Mouse (Mus musculus) olfactory bulb, adult 2 months (tissue): ENCODE measurements around the gene Cd200r1.

ENCODE experiments used
- CTCF ChIP-seq: fragments of 200-500 bp; IDR thresholded peaks from 2 replicates; pipeline ENCODE4 v1.5.1; 2012; ENCODE audit warnings: low read depth, mild to moderate bottlenecking, low read length, moderate library complexity; ENCODE audit not compliant: insufficient read depth
- POLR2A ChIP-seq: fragments of 200-500 bp; IDR thresholded peaks from 2 replicates; pipeline ENCODE4 v1.6.1; 2012; ENCODE audit warnings: mild to moderate bottlenecking, low read depth, low read length, moderate library complexity; ENCODE audit not compliant: insufficient read depth

DNA sequence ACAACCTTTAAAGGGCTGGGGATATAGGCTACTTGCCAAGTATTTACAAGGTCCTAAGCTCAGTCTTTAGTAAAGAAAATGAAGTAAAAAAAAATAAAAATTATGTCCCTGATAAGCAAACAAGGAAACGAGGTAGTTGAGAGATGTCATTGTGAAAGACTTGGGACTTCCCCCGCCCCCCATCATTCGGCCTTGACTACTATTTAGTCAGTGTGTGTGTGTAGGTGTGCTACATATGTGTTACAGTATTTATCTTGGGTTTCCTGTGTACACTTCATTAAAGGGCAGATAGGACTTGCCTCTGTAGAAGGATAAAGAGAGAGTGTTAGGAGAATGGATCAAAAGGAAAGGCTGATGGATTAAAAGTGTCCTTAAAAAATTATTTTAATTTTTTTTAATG is 31.5 kb upstream of the Cd200r1 start:
- no peak for TF ChIP-seq CTCF
- TF ChIP-seq POLR2A = no peak
